Mouse (Mus musculus): ENCODE results near the gene Fam57b.

- no peak for TF ChIP-seq TAL1 (conservative IDR thresholded peaks at IDR 0.05; ENCODE audit: low read depth, low read length)
- TF ChIP-seq CTCF (IDR thresholded peaks at IDR 0.05; ENCODE audit: low read depth, low read length), result no peak
- no peak for TF ChIP-seq GATA1 (IDR thresholded peaks at IDR 0.05; ENCODE audit: borderline replicate concordance, low read length)
- no peak for TF ChIP-seq POLR2AphosphoS5 (IDR thresholded peaks at IDR 0.05; ENCODE audit: insufficient replicate concordance, low read depth, low read length)
Observed at GRCm38 (mm10) chr7:126870520-126870891, 73.0 kb downstream of the Fam57b start.

Measured in G1E (cell line).